Mouse (Mus musculus): Measurements from ENCODE around the gene Cxcr5. TPM values are rescaled to one million over a fixed set of nuclear protein-coding genes. Genes with fewer than 3 reads are reported as not detected.

Gene Cxcr5
- total and polyA plus RNA-seq, 2 experiments from 2014 or later = not detected

- Histone ChIP-seq H3K27ac (ENCODE audit: low read depth, low read length) (no peak overlapping the region), H3K4me1 (ENCODE audit: insufficient read depth) (no peaks in the 10 kb centered on the region), H3K9ac (no peak overlapping the region), H3K27me3 (ENCODE audit: insufficient read depth, low read length) (no peaks in the 10 kb centered on the region), H3K4me2 (ENCODE audit: low read depth) (no peak overlapping the region), H3K9me3 (ENCODE audit: low read length) (no peaks in the 10 kb centered on the region), H3K36me3 (ENCODE audit: insufficient read depth) (no peaks in the 10 kb centered on the region), H3K4me3 (ENCODE audit: low read depth, low read length) (no peak overlapping the region)
- no peak for TF ChIP-seq CTCF (IDR thresholded peaks at IDR 0.05; ENCODE audit: low read depth)
- ATAC-seq = no peak
- WGBS = 67% methylated on average over 1 of the region's 1 CpGs
- no peak for DNase-seq
These were observed 33.9 kb upstream of the Cxcr5 start for GRCm38 (mm10) chr9:44595537-44595930.

- no peak for ATAC-seq
- Histone ChIP-seq H3K9me3 (ENCODE audit: low read length) (no peaks in the 10 kb centered on the region), H3K9ac (no peak overlapping the region), H3K4me2 (ENCODE audit: low read depth) (no peak overlapping the region), H3K4me3 (ENCODE audit: low read depth, low read length) (no peak overlapping the region), H3K36me3 (ENCODE audit: insufficient read depth) (no peaks in the 10 kb centered on the region), H3K4me1 (ENCODE audit: insufficient read depth) (no peaks in the 10 kb centered on the region), H3K27me3 (ENCODE audit: insufficient read depth, low read length) (no peaks in the 10 kb centered on the region), H3K27ac (ENCODE audit: low read depth, low read length) (no peak overlapping the region)
- WGBS = 79% methylated on average over 9 of the region's 9 CpGs
- TF ChIP-seq CTCF (IDR thresholded peaks at IDR 0.05; ENCODE audit: low read depth) = no peak
- no peak for DNase-seq
These were observed 33.3 kb upstream of the Cxcr5 start for GRCm38 (mm10) chr9:44594901-44595536.

- ATAC-seq (no peak), DNase-seq (no peak)
- TF ChIP-seq CTCF (IDR thresholded peaks at IDR 0.05; ENCODE audit: low read depth) = no peak
- Histone ChIP-seq H3K27me3 (ENCODE audit: insufficient read depth, low read length) (no peaks in the 10 kb centered on the region), H3K4me3 (ENCODE audit: low read depth, low read length) (no peak overlapping the region), H3K36me3 (ENCODE audit: insufficient read depth) (no peaks in the 10 kb centered on the region), H3K4me1 (ENCODE audit: insufficient read depth) (no peaks in the 10 kb centered on the region), H3K27ac (ENCODE audit: low read depth, low read length) (no peak overlapping the region), H3K4me2 (ENCODE audit: low read depth) (no peak overlapping the region), H3K9ac (no peak overlapping the region), H3K9me3 (ENCODE audit: low read length) (no peaks in the 10 kb centered on the region)
- 78% methylated on average over 4 of the region's 4 CpGs for WGBS
These were observed 32.2 kb upstream of the Cxcr5 start for GRCm38 (mm10) chr9:44593886-44594285.

- no peak for TF ChIP-seq CTCF (IDR thresholded peaks at IDR 0.05; ENCODE audit: low read depth)
- H3K4me1 ChIP-seq (ENCODE audit: insufficient read depth) = no peaks in the 10 kb centered on the region
- no peak for DNase-seq
- H3K4me3 ChIP-seq (ENCODE audit: low read depth, low read length) = no peak overlapping the region
- WGBS = 82% methylated on average over 4 of the region's 4 CpGs
- H3K9ac ChIP-seq = no peak overlapping the region
- no peaks in the 10 kb centered on the region for H3K27me3 ChIP-seq (ENCODE audit: insufficient read depth, low read length)
- H3K27ac ChIP-seq (ENCODE audit: low read depth, low read length) = no peak overlapping the region
- ATAC-seq = no peak
- no peaks in the 10 kb centered on the region for H3K36me3 ChIP-seq (ENCODE audit: insufficient read depth)
- no peak overlapping the region for H3K4me2 ChIP-seq (ENCODE audit: low read depth)
- no peaks in the 10 kb centered on the region for H3K9me3 ChIP-seq (ENCODE audit: low read length)
These were observed 31.5 kb upstream of the Cxcr5 start for GRCm38 (mm10) chr9:44593221-44593620.

GRCm38 (mm10) chr9:44591595-44592188 lies 30.0 kb upstream of the Cxcr5 start:
- Histone ChIP-seq H3K27ac (ENCODE audit: low read depth, low read length) (no peak overlapping the region), H3K27me3 (ENCODE audit: insufficient read depth, low read length) (no peaks in the 10 kb centered on the region), H3K9me3 (ENCODE audit: low read length) (no peaks in the 10 kb centered on the region), H3K4me1 (ENCODE audit: insufficient read depth) (no peaks in the 10 kb centered on the region), H3K4me3 (ENCODE audit: low read depth, low read length) (no peak overlapping the region), H3K36me3 (ENCODE audit: insufficient read depth) (no peaks in the 10 kb centered on the region), H3K9ac (no peak overlapping the region), H3K4me2 (ENCODE audit: low read depth) (no peak overlapping the region)
- DNase-seq = no peak
- TF ChIP-seq CTCF (IDR thresholded peaks at IDR 0.05; ENCODE audit: low read depth) = no peak
- 83% methylated on average over 7 of the region's 7 CpGs for WGBS
- ATAC-seq = no peak

GRCm38 (mm10) chr9:44590969-44591368 lies 29.3 kb upstream of the Cxcr5 start:
- H3K36me3 ChIP-seq (ENCODE audit: insufficient read depth) = no peaks in the 10 kb centered on the region
- DNase-seq (no peak), ATAC-seq (no peak)
- H3K27ac ChIP-seq (ENCODE audit: low read depth, low read length) = no peak overlapping the region
- H3K4me2 ChIP-seq (ENCODE audit: low read depth) = no peak overlapping the region
- TF ChIP-seq CTCF (IDR thresholded peaks at IDR 0.05; ENCODE audit: low read depth) = no peak
- H3K27me3 ChIP-seq (ENCODE audit: insufficient read depth, low read length) = no peaks in the 10 kb centered on the region
- WGBS = 6% methylated on average over 2 of the region's 2 CpGs
- no peak overlapping the region for H3K4me3 ChIP-seq (ENCODE audit: low read depth, low read length)
- no peak overlapping the region for H3K9ac ChIP-seq
- H3K4me1 ChIP-seq (ENCODE audit: insufficient read depth) = no peaks in the 10 kb centered on the region
- no peaks in the 10 kb centered on the region for H3K9me3 ChIP-seq (ENCODE audit: low read length)

- H3K4me3 ChIP-seq (ENCODE audit: low read depth, low read length) = no peak overlapping the region
- H3K27ac ChIP-seq (ENCODE audit: low read depth, low read length) = no peak overlapping the region
- DNase-seq = no peak
- H3K9me3 ChIP-seq (ENCODE audit: low read length) = peaks cover under 1% of the 10 kb centered on the region; the same call in 1 of the 2 replicates
- no peaks in the 10 kb centered on the region for H3K4me1 ChIP-seq (ENCODE audit: insufficient read depth)
- no peak overlapping the region for H3K4me2 ChIP-seq (ENCODE audit: low read depth)
- TF ChIP-seq CTCF (IDR thresholded peaks at IDR 0.05; ENCODE audit: low read depth) = no peak
- no peak for ATAC-seq
- no peaks in the 10 kb centered on the region for H3K36me3 ChIP-seq (ENCODE audit: insufficient read depth)
- no peak overlapping the region for H3K9ac ChIP-seq
- no peaks in the 10 kb centered on the region for H3K27me3 ChIP-seq (ENCODE audit: insufficient read depth, low read length)
These were observed 27.4 kb upstream of the Cxcr5 start for GRCm38 (mm10) chr9:44589095-44589494.

All from forebrain, postnatal 0 days (tissue).